Mouse (Mus musculus) heart, embryonic 14.5 days (tissue): ENCODE measurements around the gene Sgsm3. TPM values are rescaled to one million over a fixed set of nuclear protein-coding genes. Genes with fewer than 3 reads are reported as not detected.

ENCODE experiments used
- ATAC-seq: fragments of 200-750 bp; cut with Nextera tagmentation; 2 replicates; pipeline ENCODE4 v1.8.0; 2017; ENCODE audit warnings: low read depth, moderate TSS enrichment; ENCODE audit not compliant: insufficient number of reproducible peaks, insufficient read depth, low FRiP score
- H3K27ac ChIP-seq, 2 experiments: fragments of 200-500 bp in 1 of 2; fragments of 300-500 bp in 1 of 2; sonication (generic) in 1 of 2; replicated peaks in 1 of 2; 2 replicates each; pipeline ENCODE4 v1.5.1; 2012 to 2014; ENCODE audit warnings: low read depth in 2 of 2, low read length in 2 of 2, control low read depth in 1 of 2, mild to moderate bottlenecking in 1 of 2, mixed read lengths in 1 of 2; ENCODE audit not compliant: control insufficient read depth in 1 of 2, insufficient read depth in 1 of 2
- H3K27me3 ChIP-seq: fragments of 300-500 bp; sonication (generic); 2 replicates; pipeline ENCODE4 v1.6.1; 2014; ENCODE audit warnings: mild to moderate bottlenecking, low read length, control low read depth; ENCODE audit not compliant: control insufficient read depth, insufficient read depth
- H3K36me3 ChIP-seq: fragments of 300-500 bp; sonication (generic); 2 replicates; pipeline ENCODE4 v1.6.1; 2014; ENCODE audit warnings: mild to moderate bottlenecking, control low read depth, low read length, mixed read lengths; ENCODE audit not compliant: control insufficient read depth, insufficient read depth
- H3K4me1 ChIP-seq, 2 experiments: fragments of 200-500 bp in 1 of 2; fragments of 300-500 bp in 1 of 2; sonication (generic) in 1 of 2; 2 replicates each; pipeline ENCODE4 v1.6.1; 2012 to 2014; ENCODE audit warnings: low read length in 2 of 2, control low read depth in 1 of 2, mixed read lengths in 1 of 2; ENCODE audit not compliant: control insufficient read depth in 2 of 2, insufficient read depth in 2 of 2
- H3K4me2 ChIP-seq: fragments of 300-500 bp; sonication (generic); 2 replicates; pipeline ENCODE4 v1.6.1; 2014; ENCODE audit warnings: mild to moderate bottlenecking, low read length
- H3K4me3 ChIP-seq, 2 experiments: fragments of 200-500 bp in 1 of 2; fragments of 300-500 bp in 1 of 2; sonication (generic) in 1 of 2; 2 replicates each; pipeline ENCODE4 v1.5.1; 2012 to 2014; ENCODE audit warnings: low read length in 2 of 2, mild to moderate bottlenecking in 2 of 2, control low read depth in 1 of 2, low read depth in 1 of 2, moderate library complexity in 1 of 2; ENCODE audit not compliant: control insufficient read depth in 1 of 2, insufficient read depth in 1 of 2
- H3K9ac ChIP-seq: fragments of 300-500 bp; sonication (generic); 2 replicates; pipeline ENCODE4 v1.6.1; 2014; ENCODE audit warnings: mild to moderate bottlenecking, low read length
- H3K9me3 ChIP-seq: fragments of 300-500 bp; sonication (generic); 2 replicates; pipeline ENCODE4 v1.6.1; 2016; ENCODE audit warnings: low read length, control low read depth; ENCODE audit not compliant: control insufficient read depth
- WGBS: fragments of 180-500 bp; shearing (Covaris S2); extraction: QIAGEN DNeasy Blood & Tissue Kit; methylation state at CpG from one replicate; pipeline ENCODE4 v1.1.7; 2014; 5-methylcytosine and 5-hydroxymethylcytosine counted together
- polyA plus RNA-seq: library from polyadenylated mRNA; unstranded; fragments of >200 nt; fragmentation: Nextera tagmentation; extraction: Ambion mirVana; gene quantifications from 2 replicates; pipeline ENCODE4 v1.2.1, GENCODE M21; 2014

Gene Sgsm3
- polyA plus RNA-seq, 1 experiment from 2014 or later, result 13.8 TPM

GRCm38 (mm10) chr15:80938615-80939014, 39.0 kb upstream of the Sgsm3 start:
- Histone ChIP-seq H3K4me1 (no peaks in the 10 kb centered on the region), H3K4me2 (no peak overlapping the region), H3K4me3 (no peak overlapping the region), H3K9ac (no peak overlapping the region), H3K27ac (no peak overlapping the region), H3K9me3 (no peaks in the 10 kb centered on the region), H3K27me3 (no peaks in the 10 kb centered on the region), H3K36me3 (peaks cover 45% of the 10 kb centered on the region)
- 75% methylated on average over 4 of the region's 4 CpGs for WGBS
- ATAC-seq, result no peak

GRCm38 (mm10) chr15:80939401-80939800, 38.2 kb upstream of the Sgsm3 start:
- no peaks in the 10 kb centered on the region for H3K27me3 ChIP-seq
- no peak overlapping the region for H3K4me2 ChIP-seq
- H3K27ac ChIP-seq, result no peak overlapping the region
- H3K4me1 ChIP-seq, result no peaks in the 10 kb centered on the region
- peaks cover 37% of the 10 kb centered on the region for H3K36me3 ChIP-seq
- H3K9me3 ChIP-seq, result no peaks in the 10 kb centered on the region
- ATAC-seq, result no peak
- H3K9ac ChIP-seq, result no peak overlapping the region
- 41% methylated on average over 5 of the region's 5 CpGs for WGBS
- H3K4me3 ChIP-seq, result no peak overlapping the region

- no peaks in the 10 kb centered on the region for H3K27me3 ChIP-seq
- H3K9me3 ChIP-seq, result no peaks in the 10 kb centered on the region
- 90% methylated on average over 6 of the region's 6 CpGs for WGBS
- no peak overlapping the region for H3K4me3 ChIP-seq
- H3K27ac ChIP-seq, result no peak overlapping the region
- H3K36me3 ChIP-seq, result peaks cover 24% of the 10 kb centered on the region
- no peak overlapping the region for H3K9ac ChIP-seq
- H3K4me1 ChIP-seq, result no peaks in the 10 kb centered on the region
- ATAC-seq, result no peak
- H3K4me2 ChIP-seq, result no peak overlapping the region
Measured at GRCm38 (mm10) chr15:80941468-80942040, 36.0 kb upstream of the Sgsm3 start.

- no peak overlapping the region for H3K27ac ChIP-seq
- WGBS, result 52% methylated on average over 3 of the region's 3 CpGs
- no peak overlapping the region for H3K9ac ChIP-seq
- no peaks in the 10 kb centered on the region for H3K27me3 ChIP-seq
- no peak overlapping the region for H3K4me3 ChIP-seq
- peaks cover 5 to 13% of the 10 kb centered on the region in 2 experiments; a peak in 3 of 4 replicates for H3K4me1 ChIP-seq
- ATAC-seq, result no peak
- peaks cover 10% of the 10 kb centered on the region; the same call in 1 of the 2 replicates for H3K36me3 ChIP-seq
- H3K4me2 ChIP-seq, result no peak overlapping the region
- H3K9me3 ChIP-seq, result no peaks in the 10 kb centered on the region
Measured at GRCm38 (mm10) chr15:80945851-80946250, 31.7 kb upstream of the Sgsm3 start.

GRCm38 (mm10) chr15:80948145-80949135, 29.1 kb upstream of the Sgsm3 start, which contains the start of gene Adsl:
Gene Adsl (plus strand): TSS chr15:80948490.
- H3K27me3 ChIP-seq, result no peaks in the 10 kb centered on the region
- no peaks in the 10 kb centered on the region for H3K9me3 ChIP-seq
- H3K4me3 ChIP-seq, result peak within 1 kb of the TSS; percentile 79 to 81
- peak within 1 kb of the TSS; percentile 87 for H3K4me2 ChIP-seq
- H3K9ac ChIP-seq, result peak within 1 kb of the TSS; percentile 86
- peaks cover 5 to 13% of the 10 kb centered on the region in 2 experiments; a peak in 3 of 4 replicates for H3K4me1 ChIP-seq
- ATAC-seq, result peak; percentile 87
- H3K27ac ChIP-seq, result peak within 1 kb of the TSS; percentile 71 to 84; a peak in 3 of 4 replicates
- peaks cover 22% of the 10 kb centered on the region for H3K36me3 ChIP-seq
- WGBS, result 1% methylated on average over 63 of the region's 63 CpGs

- Histone ChIP-seq H3K36me3 (peaks cover 32% of the 10 kb centered on the region), H3K9ac (peak overlapping the region; percentile 86), H3K9me3 (no peaks in the 10 kb centered on the region), H3K4me1 (peaks cover 5 to 13% of the 10 kb centered on the region in 2 experiments; a peak in 3 of 4 replicates), H3K27ac (no peak overlapping the region), H3K27me3 (no peaks in the 10 kb centered on the region), H3K4me2 (peak overlapping the region; percentile 87), H3K4me3 (peak overlapping the region; percentile 79 to 81; a peak in 3 of 4 replicates)
- ATAC-seq, result no peak
- 56% methylated on average over 4 of the region's 4 CpGs for WGBS
Measured at GRCm38 (mm10) chr15:80949431-80949830, 28.1 kb upstream of the Sgsm3 start.

GRCm38 (mm10) chr15:80950055-80950454, 27.5 kb upstream of the Sgsm3 start:
- H3K4me3 ChIP-seq, result no peak overlapping the region
- ATAC-seq, result no peak

More at GRCm38 (mm10) chr15:80950055-80950454, 27.5 kb upstream of the Sgsm3 start:
- Histone ChIP-seq H3K4me2 (peak overlapping the region; percentile 87; the same call in 1 of the 2 replicates), H3K27me3 (no peaks in the 10 kb centered on the region), H3K4me1 (peaks cover 5 to 13% of the 10 kb centered on the region in 2 experiments; a peak in 3 of 4 replicates), H3K9ac (no peak overlapping the region), H3K9me3 (no peaks in the 10 kb centered on the region), H3K27ac (no peak overlapping the region), H3K36me3 (peaks cover 39% of the 10 kb centered on the region)
- WGBS, result 86% methylated on average over 7 of the region's 7 CpGs
